Mouse (Mus musculus): ENCODE measurements around the gene Sebox. TPM values are rescaled to one million over a fixed set of nuclear protein-coding genes. Genes with fewer than 3 reads are reported as not detected.

The Sebox gene
- polyA plus RNA-seq, 1 experiment from 2014 or later = 0.16 TPM

DNA sequence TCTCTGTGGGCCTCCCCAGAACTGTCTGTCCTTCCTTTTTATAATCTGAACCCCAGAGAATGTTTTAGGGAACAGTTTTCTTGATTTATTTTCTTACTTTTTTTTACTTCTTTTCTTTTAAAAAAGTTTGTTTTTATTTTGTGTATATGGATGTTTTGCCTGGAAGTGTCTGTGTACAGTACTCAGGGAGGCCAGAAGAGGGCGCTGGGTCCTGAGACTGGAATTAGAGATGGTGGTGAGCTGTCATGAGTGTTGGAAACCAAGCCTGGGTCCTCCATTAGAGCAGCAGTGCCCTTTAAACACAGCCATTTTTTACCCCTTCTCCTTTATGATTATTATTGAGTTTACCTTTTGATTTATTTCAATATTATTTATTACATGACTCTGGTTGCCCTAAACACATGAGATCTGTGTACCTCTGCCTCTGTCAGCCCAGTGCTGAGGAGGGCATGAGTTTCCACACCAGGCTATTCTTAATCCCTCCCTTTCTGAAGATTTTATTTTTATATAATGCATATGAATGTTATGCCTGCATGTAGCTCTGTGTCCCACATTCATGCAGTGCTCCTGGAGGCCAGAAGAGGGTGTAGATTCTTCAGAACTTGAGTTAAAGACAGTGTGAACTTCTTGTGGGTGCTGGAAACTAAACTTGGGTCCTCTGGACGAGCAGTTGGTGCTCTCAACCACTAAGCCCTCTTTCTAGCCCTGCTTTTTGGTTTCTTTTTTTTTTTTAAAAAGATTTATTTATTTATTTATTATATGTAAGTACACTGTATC, 12.5 kb downstream of the Sebox start:
- peaks cover 27% of the 10 kb centered on the region for H3K4me1 ChIP-seq (ENCODE audit: insufficient read depth)
- ATAC-seq = no peak
- no peak for DNase-seq

DNA sequence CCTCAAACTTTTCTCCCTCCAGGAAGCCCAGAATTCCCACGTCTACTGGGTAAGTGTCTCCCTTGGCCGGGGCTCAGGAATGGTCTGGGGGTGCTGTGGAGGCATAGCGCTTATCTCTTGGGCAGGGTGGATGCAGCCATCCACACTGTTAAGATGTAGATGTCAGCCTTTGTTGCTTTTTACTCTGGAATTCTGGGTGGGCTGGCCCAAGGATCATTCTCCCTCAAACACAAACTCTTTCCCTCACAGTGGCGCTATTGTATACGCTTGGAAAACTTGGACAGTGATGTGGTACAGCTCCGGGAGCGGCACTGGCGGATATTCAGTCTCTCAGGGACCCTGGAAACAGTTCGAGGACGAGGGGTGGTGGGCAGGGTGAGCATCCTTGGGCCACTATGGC, 15.7 kb downstream of the Sebox start:
- peaks cover 70% of the 10 kb centered on the region for H3K36me3 ChIP-seq (replicated peaks; ENCODE audit: insufficient read depth, low read length)
- no peaks in the 10 kb centered on the region for H3K27me3 ChIP-seq (ENCODE audit: insufficient read depth, low read length)
- H3K4me1 ChIP-seq (ENCODE audit: insufficient read depth) = peaks cover 2% of the 10 kb centered on the region; the same call in 1 of the 2 replicates
- no peak for ATAC-seq
- H3K4me2 ChIP-seq (ENCODE audit: low read depth, low read length) = no peak overlapping the region
- no peaks in the 10 kb centered on the region for H3K9me3 ChIP-seq (ENCODE audit: low read length)
- H3K27ac ChIP-seq (ENCODE audit: low read depth) = no peak overlapping the region
- H3K4me3 ChIP-seq (ENCODE audit: low read depth, low read length) = no peak overlapping the region
- no peak for TF ChIP-seq EP300 (IDR thresholded peaks at IDR 0.05; ENCODE audit: low read depth)
- TF ChIP-seq CTCF (IDR thresholded peaks at IDR 0.05; ENCODE audit: low read depth) = no peak
- WGBS (ENCODE audit: insufficient replicate concordance) = 90% methylated on average over 10 of the region's 10 CpGs
- DNase-seq = no peak
- H3K9ac ChIP-seq (replicated peaks) = no peak overlapping the region

More for the DNA sequence above, 12.5 kb downstream of the Sebox start:
- Histone ChIP-seq H3K4me2 (ENCODE audit: low read depth, low read length) (no peak overlapping the region), H3K9ac (replicated peaks) (no peak overlapping the region), H3K36me3 (replicated peaks; ENCODE audit: insufficient read depth, low read length) (peaks cover 42% of the 10 kb centered on the region), H3K9me3 (ENCODE audit: low read length) (no peaks in the 10 kb centered on the region), H3K4me3 (ENCODE audit: low read depth, low read length) (no peak overlapping the region), H3K27ac (ENCODE audit: low read depth) (no peak overlapping the region), H3K27me3 (ENCODE audit: insufficient read depth, low read length) (no peaks in the 10 kb centered on the region)
- TF ChIP-seq EP300 (IDR thresholded peaks at IDR 0.05; ENCODE audit: low read depth) = no peak
- TF ChIP-seq CTCF (IDR thresholded peaks at IDR 0.05; ENCODE audit: low read depth) = peak; percentile 62
- 55% methylated on average over 2 of the region's 2 CpGs for WGBS (ENCODE audit: insufficient replicate concordance)

DNA sequence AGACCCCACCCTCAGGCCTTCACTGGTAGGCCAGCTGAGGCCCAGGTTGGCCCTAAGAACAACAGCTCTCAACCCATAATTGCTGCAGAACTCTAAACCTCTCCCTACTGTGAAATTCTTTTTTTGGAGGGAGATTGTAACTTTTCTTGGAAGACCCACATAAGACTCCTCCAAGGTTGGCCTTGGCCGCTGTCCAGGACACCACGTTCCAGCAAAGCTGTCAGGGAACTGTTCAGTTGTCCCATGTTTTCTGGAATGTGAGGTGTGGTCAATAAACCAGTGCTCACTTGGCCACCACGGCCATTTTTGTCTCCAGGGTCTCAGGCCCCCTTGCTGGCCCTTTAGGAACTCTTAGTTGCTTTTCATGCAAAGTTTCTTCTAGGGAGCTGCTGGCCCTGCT, 18.6 kb downstream of the Sebox start:
- H3K4me2 ChIP-seq (ENCODE audit: low read depth, low read length) = no peak overlapping the region
- DNase-seq = no peak
- no peak for ATAC-seq
- no peak overlapping the region for H3K4me3 ChIP-seq (ENCODE audit: low read depth, low read length)
- no peaks in the 10 kb centered on the region for H3K9me3 ChIP-seq (ENCODE audit: low read length)
- H3K27me3 ChIP-seq (ENCODE audit: insufficient read depth, low read length) = no peaks in the 10 kb centered on the region
- H3K36me3 ChIP-seq (replicated peaks; ENCODE audit: insufficient read depth, low read length) = peaks cover 75% of the 10 kb centered on the region
- no peak for TF ChIP-seq CTCF (IDR thresholded peaks at IDR 0.05; ENCODE audit: low read depth)
- TF ChIP-seq EP300 (IDR thresholded peaks at IDR 0.05; ENCODE audit: low read depth) = no peak
- 87% methylated on average over 3 of the region's 3 CpGs for WGBS (ENCODE audit: insufficient replicate concordance)
- no peak overlapping the region for H3K27ac ChIP-seq (ENCODE audit: low read depth)
- H3K9ac ChIP-seq (replicated peaks) = no peak overlapping the region
- no peaks in the 10 kb centered on the region for H3K4me1 ChIP-seq (ENCODE audit: insufficient read depth)

DNA sequence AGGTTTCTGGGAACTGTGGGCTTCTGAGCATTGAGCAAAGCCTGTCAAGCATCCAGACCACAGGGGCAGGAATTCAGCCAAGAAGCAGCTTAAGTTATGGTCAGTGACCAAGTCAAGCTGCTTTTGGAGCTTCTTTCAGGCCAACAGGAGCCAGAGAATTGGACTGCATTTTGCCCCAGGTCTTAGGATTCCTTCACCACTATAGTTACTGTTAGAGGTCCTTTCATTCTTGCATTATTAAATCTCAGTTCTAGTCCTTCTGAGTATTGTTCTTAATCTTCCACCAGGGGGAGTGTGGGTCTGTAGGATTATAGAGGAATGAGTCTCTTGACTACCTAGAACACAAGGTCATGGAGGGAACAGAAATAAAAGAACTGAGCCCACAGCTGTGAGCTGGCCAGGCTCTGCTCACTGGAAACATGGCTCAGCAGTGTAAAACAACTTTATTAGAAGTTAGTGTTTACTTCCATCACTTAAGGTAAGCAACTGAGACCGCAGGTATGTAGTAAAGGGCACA, 19.3 kb downstream of the Sebox start:
- no peak for ATAC-seq
- WGBS (ENCODE audit: insufficient replicate concordance) = 88% methylated on average over 1 of the region's 1 CpGs
- H3K27me3 ChIP-seq (ENCODE audit: insufficient read depth, low read length) = no peaks in the 10 kb centered on the region
- H3K9ac ChIP-seq (replicated peaks) = no peak overlapping the region
- TF ChIP-seq CTCF (IDR thresholded peaks at IDR 0.05; ENCODE audit: low read depth) (peak; percentile 57), EP300 (IDR thresholded peaks at IDR 0.05; ENCODE audit: low read depth) (no peak)
- H3K4me3 ChIP-seq (ENCODE audit: low read depth, low read length) = no peak overlapping the region
- no peak for DNase-seq
- H3K36me3 ChIP-seq (replicated peaks; ENCODE audit: insufficient read depth, low read length) = peaks cover 76% of the 10 kb centered on the region
- H3K4me2 ChIP-seq (ENCODE audit: low read depth, low read length) = no peak overlapping the region
- no peaks in the 10 kb centered on the region for H3K9me3 ChIP-seq (ENCODE audit: low read length)
- no peaks in the 10 kb centered on the region for H3K4me1 ChIP-seq (ENCODE audit: insufficient read depth)
- no peak overlapping the region for H3K27ac ChIP-seq (ENCODE audit: low read depth)

DNA sequence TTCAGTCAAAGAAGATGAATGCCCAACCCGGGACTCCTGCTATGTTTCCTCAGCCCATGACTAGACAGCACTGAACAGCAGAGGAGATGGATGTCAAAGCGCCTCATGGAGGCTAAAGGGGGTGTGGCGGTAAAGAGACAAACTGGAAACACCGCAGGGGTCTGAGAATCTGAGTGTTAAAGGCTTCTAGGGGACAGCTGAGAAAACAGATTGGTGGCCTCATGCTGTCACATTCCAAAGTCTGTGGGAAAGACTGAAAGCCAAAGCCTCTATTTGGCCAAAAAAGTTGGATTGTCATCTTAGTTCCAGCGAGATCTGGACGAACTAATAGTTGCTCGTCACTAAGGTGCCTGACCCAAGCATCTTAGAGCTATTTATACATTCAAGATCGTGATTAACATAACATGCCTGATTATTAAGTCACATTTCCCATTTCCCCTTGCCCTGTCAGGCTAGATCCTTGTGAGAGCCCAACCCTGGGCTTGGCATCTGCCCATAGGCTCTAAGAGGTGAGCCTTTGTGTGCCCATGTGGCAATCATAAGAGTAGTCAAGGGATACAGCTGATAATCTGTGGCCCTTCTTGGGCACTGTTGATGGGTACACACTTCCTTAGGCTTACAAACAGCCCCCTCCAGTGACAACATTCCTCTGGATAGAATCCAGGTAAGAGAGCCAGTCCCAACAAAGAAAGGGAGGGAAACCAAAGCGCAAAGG, 20.2 kb downstream of the Sebox start:
- Histone ChIP-seq H3K27ac (ENCODE audit: low read depth) (no peak overlapping the region), H3K4me2 (ENCODE audit: low read depth, low read length) (no peak overlapping the region), H3K36me3 (replicated peaks; ENCODE audit: insufficient read depth, low read length) (peaks cover 77% of the 10 kb centered on the region), H3K9me3 (ENCODE audit: low read length) (no peaks in the 10 kb centered on the region), H3K9ac (replicated peaks) (no peak overlapping the region), H3K4me3 (ENCODE audit: low read depth, low read length) (no peak overlapping the region), H3K4me1 (ENCODE audit: insufficient read depth) (no peaks in the 10 kb centered on the region), H3K27me3 (ENCODE audit: insufficient read depth, low read length) (no peaks in the 10 kb centered on the region)
- TF ChIP-seq CTCF (IDR thresholded peaks at IDR 0.05; ENCODE audit: low read depth) (no peak), EP300 (IDR thresholded peaks at IDR 0.05; ENCODE audit: low read depth) (no peak)
- no peak for ATAC-seq
- DNase-seq = no peak
- 88% methylated on average over 9 of the region's 9 CpGs for WGBS (ENCODE audit: insufficient replicate concordance)

DNA sequence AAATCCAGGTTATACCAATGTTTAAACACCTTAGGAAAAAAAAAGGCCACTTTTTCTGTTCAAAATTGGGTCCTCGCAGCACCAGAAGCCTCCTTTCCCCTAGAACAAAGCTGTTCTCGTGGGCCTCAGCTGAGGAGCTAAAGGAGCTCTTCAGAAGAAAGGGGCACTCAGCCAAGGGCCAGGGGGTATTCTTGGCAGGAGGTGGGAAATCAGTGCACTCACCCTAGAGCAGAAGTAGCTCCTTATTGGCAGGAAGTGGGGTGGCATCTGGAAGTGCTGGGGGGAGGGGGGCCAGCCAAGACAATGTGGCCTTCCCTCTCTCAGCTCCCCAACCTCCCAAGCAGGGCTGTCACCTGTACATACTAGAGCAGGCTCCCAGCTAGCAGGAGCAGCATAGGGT, 21.6 kb downstream of the Sebox start:
- DNase-seq (no peak), ATAC-seq (no peak)
- Histone ChIP-seq H3K9ac (replicated peaks) (no peak overlapping the region), H3K36me3 (replicated peaks; ENCODE audit: insufficient read depth, low read length) (peaks cover 75% of the 10 kb centered on the region), H3K4me1 (ENCODE audit: insufficient read depth) (no peaks in the 10 kb centered on the region), H3K4me3 (ENCODE audit: low read depth, low read length) (no peak overlapping the region), H3K9me3 (ENCODE audit: low read length) (no peaks in the 10 kb centered on the region), H3K27ac (ENCODE audit: low read depth) (no peak overlapping the region), H3K4me2 (ENCODE audit: low read depth, low read length) (no peak overlapping the region), H3K27me3 (ENCODE audit: insufficient read depth, low read length) (no peaks in the 10 kb centered on the region)
- WGBS (ENCODE audit: insufficient replicate concordance) = 80% methylated on average over 2 of the region's 2 CpGs
- TF ChIP-seq EP300 (IDR thresholded peaks at IDR 0.05; ENCODE audit: low read depth) (no peak), CTCF (IDR thresholded peaks at IDR 0.05; ENCODE audit: low read depth) (no peak)

Data from liver, postnatal 0 days (tissue).